Mouse (Mus musculus): ENCODE data around the gene Alpl.

DNA sequence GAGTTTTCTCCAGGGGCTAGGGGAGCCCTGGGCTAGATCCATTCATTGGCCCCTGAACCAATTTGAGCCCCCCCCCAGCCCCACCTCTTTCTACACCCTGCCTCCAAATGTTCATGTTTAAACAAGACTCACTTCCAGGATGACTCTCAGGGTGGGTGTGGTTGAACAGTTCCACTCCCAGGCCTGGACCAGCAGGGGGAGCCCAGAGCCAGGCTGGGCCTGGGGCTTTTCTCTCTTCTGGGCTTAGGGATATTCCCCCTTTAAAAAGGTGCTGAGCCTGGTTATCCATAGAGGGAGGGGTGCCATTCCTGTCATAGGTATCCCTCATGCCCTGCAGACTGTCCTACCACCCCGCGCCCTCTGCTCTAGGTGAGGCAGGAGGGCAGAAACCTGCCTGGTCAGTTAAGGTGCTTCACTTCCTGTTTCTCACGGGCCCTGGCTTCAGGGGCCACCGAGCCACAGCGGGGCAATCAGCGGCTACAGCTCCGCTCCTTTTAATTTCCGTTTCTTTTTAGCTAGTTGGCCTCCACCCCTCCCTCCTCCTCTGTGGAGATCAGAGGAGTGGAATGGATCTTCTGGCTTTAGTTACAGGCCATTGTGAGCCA is 82.1 kb downstream of the Alpl start:
- TF ChIP-seq EP300 (IDR thresholded peaks at IDR 0.05; ENCODE audit: low read length) (0 out of 2 replicates have a peak, but pooled peaks have one; percentile 25), ZNF384 (IDR thresholded peaks at IDR 0.05; ENCODE audit: low read depth, low read length) (no peak), POLR2A (IDR thresholded peaks at IDR 0.05; ENCODE audit: low read depth, low read length) (peak; percentile 31; the same call in 1 of the 2 replicates), CTCF (conservative IDR thresholded peaks at IDR 0.05 in 1 of 2, IDR thresholded peaks at IDR 0.05 in 1 of 2; ENCODE audit: low read depth in 2 of 2, low read length in 2 of 2) (peak; percentile 48 to 77; a peak in 3 of 4 replicates), RCOR1 (conservative IDR thresholded peaks at IDR 0.05; ENCODE audit: low read depth, low read length) (no peak), HCFC1 (IDR thresholded peaks at IDR 0.05; ENCODE audit: low read depth, low read length) (no peak; the same call in 1 of the 2 replicates), UBTF (IDR thresholded peaks at IDR 0.05; ENCODE audit: low read depth, low read length) (no peak), NRF1 (IDR thresholded peaks at IDR 0.05; ENCODE audit: low read depth, low read length) (no peak), ELF1 (IDR thresholded peaks at IDR 0.05; ENCODE audit: low read depth, low read length) (peak; percentile 79), POLR2AphosphoS2 (IDR thresholded peaks at IDR 0.05; ENCODE audit: low read depth, low read length) (no peak), RAD21 (IDR thresholded peaks at IDR 0.05; ENCODE audit: low read depth, low read length) (peak; percentile 48), JUN (IDR thresholded peaks at IDR 0.05; ENCODE audit: insufficient read depth, low read depth, low read length) (no peak), MXI1 (IDR thresholded peaks at IDR 0.05; ENCODE audit: low read depth, low read length) (no peak)

All from CH12.LX (cell line).